Mouse (Mus musculus): ENCODE measurements around the gene Mia2.

Gene Mia2

GRCm38 (mm10) chr12:59105914-59106313 is 10.3 kb downstream of the Mia2 start:
- peak; percentile 45 for DNase-seq

GRCm38 (mm10) chr12:59106491-59106890 is 10.9 kb downstream of the Mia2 start:
- no peak for DNase-seq

- DNase-seq, result no peak
Measured at GRCm38 (mm10) chr12:59107926-59108325, 12.3 kb downstream of the Mia2 start.

- DNase-seq, result no peak
Measured at GRCm38 (mm10) chr12:59117184-59117583, 21.6 kb downstream of the Mia2 start.

- no peak for DNase-seq
Measured at GRCm38 (mm10) chr12:59125426-59125825, 29.8 kb downstream of the Mia2 start.

- no peak for DNase-seq
Measured at GRCm38 (mm10) chr12:59128501-59128900, 32.9 kb downstream of the Mia2 start.

- peak; percentile 46 for DNase-seq
Measured at GRCm38 (mm10) chr12:59129038-59129437, 33.4 kb downstream of the Mia2 start.

- peak; percentile 76 for DNase-seq
Measured at GRCm38 (mm10) chr12:59129592-59129991, 34.0 kb downstream of the Mia2 start.

- no peak for DNase-seq
Measured at GRCm38 (mm10) chr12:59130249-59130648, 34.6 kb downstream of the Mia2 start.

- DNase-seq, result peak; percentile 96
Measured at GRCm38 (mm10) chr12:59130651-59131577, 35.3 kb downstream of the Mia2 start.

- DNase-seq, result no peak
Measured at GRCm38 (mm10) chr12:59131578-59131946, 36.0 kb downstream of the Mia2 start.

- no peak for DNase-seq
Measured at GRCm38 (mm10) chr12:59132462-59132861, 36.9 kb downstream of the Mia2 start.

GRCm38 (mm10) chr12:59132940-59133339 is 37.3 kb downstream of the Mia2 start:
- peak; percentile 30 for DNase-seq

GRCm38 (mm10) chr12:59133437-59133999 is 37.9 kb downstream of the Mia2 start:
- no peak for DNase-seq

- DNase-seq, result no peak
Measured at GRCm38 (mm10) chr12:59135096-59135495, 39.5 kb downstream of the Mia2 start.

GRCm38 (mm10) chr12:59135533-59136300 is 40.1 kb downstream of the Mia2 start:
- DNase-seq, result no peak

- no peak for DNase-seq
Measured at GRCm38 (mm10) chr12:59137031-59137430, 41.4 kb downstream of the Mia2 start.

GRCm38 (mm10) chr12:59139372-59139771 is 43.8 kb downstream of the Mia2 start:
- no peak for DNase-seq

GRCm38 (mm10) chr12:59145130-59145529 is 49.5 kb downstream of the Mia2 start:
- no peak for DNase-seq

- DNase-seq, result no peak
Measured at GRCm38 (mm10) chr12:59149691-59150090, 54.1 kb downstream of the Mia2 start.

GRCm38 (mm10) chr12:59161091-59161490 is 65.5 kb downstream of the Mia2 start:
- DNase-seq, result no peak

- DNase-seq, result no peak
Measured at GRCm38 (mm10) chr12:59162797-59163196, 67.2 kb downstream of the Mia2 start.

- DNase-seq, result no peak
Measured at GRCm38 (mm10) chr12:59164522-59164921, 68.9 kb downstream of the Mia2 start.

GRCm38 (mm10) chr12:59166557-59166956 is 71.0 kb downstream of the Mia2 start:
- no peak for DNase-seq

All from kidney, postnatal 14 days (tissue).